Mouse (Mus musculus) E14TG2a.4 (cell line): ENCODE results near the gene 4931414P19Rik.
A peak's percentile ranks its signal among the peaks of the same experiment; 100 is the strongest.

Source experiments
- H3K27me3 ChIP-seq: 2 replicates; pipeline ENCODE4 v1.6.1; 2014; ENCODE audit warnings: low read length, control low read depth; ENCODE audit not compliant: insufficient read depth
- H3K36me3 ChIP-seq: 2 replicates; pipeline ENCODE4 v1.6.1; 2014; ENCODE audit warnings: low read length, control low read depth; ENCODE audit not compliant: insufficient read depth
- H3K4me1 ChIP-seq: replicated peaks from 2 replicates; pipeline ENCODE4 v1.6.1; 2014; ENCODE audit warnings: low read depth, low read length, control low read depth
- H3K4me3 ChIP-seq: replicated peaks from 2 replicates; pipeline ENCODE4 v1.5.1; 2014; ENCODE audit warnings: mild to moderate bottlenecking, low read length
- H3K9me3 ChIP-seq: 2 replicates; pipeline ENCODE4 v1.6.1; 2014; ENCODE audit warnings: low read length, control low read depth
- CTCF ChIP-seq: conservative IDR thresholded peaks from 2 replicates; pipeline ENCODE4 v1.5.1; 2014; ENCODE audit warnings: low read length
- NANOG ChIP-seq: IDR thresholded peaks from 2 replicates; pipeline ENCODE4 v1.6.1; 2014; ENCODE audit warnings: borderline replicate concordance, low read length, mixed read lengths
- POU5F1 ChIP-seq: IDR thresholded peaks from 2 replicates; pipeline ENCODE4 v1.6.1; 2014; ENCODE audit warnings: low read length, borderline replicate concordance

Gene 4931414P19Rik

DNA sequence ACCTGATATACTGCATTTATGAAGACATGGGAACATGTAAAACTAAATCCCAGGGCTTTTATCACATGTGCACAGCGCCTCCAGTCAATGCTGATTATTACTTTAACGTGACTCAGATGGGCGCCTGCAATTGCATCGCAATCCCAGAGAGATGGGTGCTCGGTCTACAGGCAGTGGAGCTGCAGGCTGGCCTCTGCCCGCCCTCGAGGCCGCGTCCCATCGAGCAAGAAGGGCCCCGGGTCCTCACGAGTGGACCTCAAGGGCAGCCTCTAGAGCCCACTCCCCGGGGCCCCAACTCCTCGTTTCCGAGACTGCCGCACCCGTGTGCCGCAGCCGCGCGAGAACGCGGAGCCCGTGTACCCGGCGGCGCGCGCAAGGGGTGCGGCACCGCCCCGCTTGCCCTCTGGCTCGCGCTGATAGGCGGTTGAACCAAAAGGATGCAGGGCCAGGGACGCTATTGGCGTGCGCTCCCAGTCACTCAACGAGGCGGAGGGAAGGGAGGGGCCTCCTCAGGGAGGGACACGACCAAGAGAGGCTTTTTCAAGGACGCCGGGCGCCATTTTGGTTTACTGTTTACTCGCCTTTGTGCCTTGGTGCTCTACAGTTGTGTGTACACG, 2.6 kb downstream of the 4931414P19Rik start:
- no peak for TF ChIP-seq NANOG
- TF ChIP-seq CTCF, result no peak
- TF ChIP-seq POU5F1, result no peak
- Histone ChIP-seq H3K36me3 (peaks cover 6% of the 10 kb centered on the region; the same call in 1 of the 2 replicates), H3K27me3 (no peaks in the 10 kb centered on the region), H3K9me3 (no peaks in the 10 kb centered on the region), H3K4me1 (peaks cover 35% of the 10 kb centered on the region), H3K4me3 (peak overlapping the region; percentile 86)

DNA sequence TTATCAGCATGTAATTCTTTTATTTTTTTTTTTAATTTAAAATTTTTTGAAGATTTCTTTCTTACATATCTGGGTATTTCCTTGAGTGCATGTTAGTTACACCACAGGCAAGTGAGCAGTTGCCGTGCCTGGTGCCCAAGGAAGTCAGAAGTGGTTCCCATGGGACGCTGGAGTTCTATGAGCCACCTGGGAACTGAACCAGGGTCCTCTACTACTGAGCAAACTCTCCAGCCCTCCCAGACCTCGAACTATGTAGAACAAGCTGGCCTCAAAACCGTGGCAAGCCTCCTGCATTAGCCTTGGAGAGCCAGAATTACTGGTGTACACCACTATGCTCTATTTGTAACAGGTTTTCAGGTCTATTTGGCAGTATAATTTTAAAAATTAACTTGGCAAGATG, 3.2 kb downstream of the 4931414P19Rik start:
- Histone ChIP-seq H3K27me3 (no peaks in the 10 kb centered on the region), H3K9me3 (no peaks in the 10 kb centered on the region), H3K4me1 (peaks cover 33% of the 10 kb centered on the region), H3K36me3 (peaks cover 6% of the 10 kb centered on the region; the same call in 1 of the 2 replicates), H3K4me3 (peak overlapping the region; percentile 86)
- TF ChIP-seq NANOG (no peak), CTCF (no peak), POU5F1 (no peak)

DNA sequence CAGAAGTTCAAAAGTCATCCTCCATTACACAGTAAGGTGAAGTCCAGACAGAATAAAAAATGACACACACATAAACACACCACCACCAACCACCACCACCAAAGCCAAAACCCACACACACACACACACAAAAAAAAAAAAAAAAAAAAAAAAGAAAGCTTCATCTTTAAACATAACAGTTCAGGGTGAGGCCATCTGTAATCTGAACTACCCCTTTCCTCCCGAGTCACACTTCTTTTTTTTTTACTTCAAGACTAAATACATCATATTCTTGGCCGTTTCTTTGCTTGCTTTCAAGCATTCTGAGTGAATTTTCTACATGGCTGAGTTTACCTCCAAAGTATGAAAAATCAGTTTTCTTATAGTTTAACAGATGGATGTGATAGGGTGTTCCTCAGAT, 4.2 kb downstream of the 4931414P19Rik start:
- Histone ChIP-seq H3K36me3 (peaks cover 6% of the 10 kb centered on the region; the same call in 1 of the 2 replicates), H3K9me3 (no peaks in the 10 kb centered on the region), H3K27me3 (no peaks in the 10 kb centered on the region), H3K4me3 (no peak overlapping the region), H3K4me1 (peaks cover 36% of the 10 kb centered on the region)
- TF ChIP-seq CTCF, result no peak

DNA sequence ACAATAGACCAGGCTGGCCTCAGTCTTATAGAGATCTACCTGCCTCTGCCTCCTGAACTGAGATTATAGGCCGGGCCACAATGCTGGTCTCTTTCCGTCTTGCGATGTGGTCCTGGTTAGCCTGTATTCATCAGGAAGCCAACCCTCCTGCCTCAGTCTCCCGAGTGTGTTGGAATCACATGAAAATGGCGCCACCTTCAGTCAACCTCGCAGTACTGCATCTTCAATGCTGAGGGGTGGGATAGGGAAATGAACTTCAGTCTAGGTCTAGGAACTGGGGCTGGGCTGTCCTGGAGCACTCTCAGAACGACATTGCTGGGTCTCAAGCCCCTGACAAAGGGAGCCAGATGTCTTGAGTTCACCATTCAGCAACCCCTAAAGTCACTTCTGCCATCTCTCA, 8.7 kb downstream of the 4931414P19Rik start:
- no peaks in the 10 kb centered on the region for H3K9me3 ChIP-seq
- peaks cover 6% of the 10 kb centered on the region; the same call in 1 of the 2 replicates for H3K36me3 ChIP-seq
- H3K27me3 ChIP-seq, result peaks cover 14% of the 10 kb centered on the region
- no peak overlapping the region for H3K4me3 ChIP-seq
- peaks cover 40% of the 10 kb centered on the region for H3K4me1 ChIP-seq
- TF ChIP-seq CTCF (peak; percentile 59), POU5F1 (no peak), NANOG (no peak)

DNA sequence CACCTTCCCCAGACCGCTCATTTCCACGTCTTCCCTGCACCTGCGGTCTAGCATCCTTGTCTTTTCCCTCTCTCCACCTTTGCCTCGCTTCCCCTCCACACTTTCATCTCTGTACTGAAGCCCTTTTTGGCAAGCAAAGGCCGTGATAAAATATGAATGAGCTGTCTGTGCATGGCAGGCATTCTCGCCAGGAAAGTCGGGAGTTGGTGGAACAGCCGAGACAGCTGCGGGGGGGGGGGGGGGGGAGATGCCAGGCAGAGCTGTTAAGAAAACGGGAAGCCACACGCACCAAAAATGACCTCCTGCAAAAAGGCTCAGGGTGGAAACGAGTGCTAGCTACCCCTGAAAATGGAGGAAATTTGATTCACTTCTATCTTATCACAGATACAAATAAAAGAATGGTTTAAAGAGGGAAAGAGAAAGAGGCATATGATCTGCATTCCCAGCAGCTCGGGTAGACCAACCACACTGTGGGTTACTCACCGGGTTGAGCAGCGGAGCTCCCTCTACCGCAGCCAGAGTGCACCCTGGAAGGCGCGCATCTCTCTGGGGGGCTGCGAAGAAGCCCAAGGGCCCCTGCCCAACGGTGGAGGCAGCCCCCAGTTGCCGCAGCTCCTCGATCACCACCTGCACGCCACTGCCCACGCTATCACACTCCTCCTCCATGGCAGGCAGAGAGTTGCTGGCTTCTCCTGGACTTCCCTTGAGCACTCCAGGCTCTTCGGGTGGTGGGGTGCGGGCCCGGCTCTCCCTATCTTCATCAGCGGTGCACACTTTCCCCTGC, 11.0 kb downstream of the 4931414P19Rik start:
- no peaks in the 10 kb centered on the region for H3K9me3 ChIP-seq
- peaks cover 53% of the 10 kb centered on the region for H3K4me1 ChIP-seq
- peaks cover 14% of the 10 kb centered on the region for H3K27me3 ChIP-seq
- TF ChIP-seq NANOG (no peak), POU5F1 (no peak), CTCF (no peak)
- peaks cover 13% of the 10 kb centered on the region for H3K36me3 ChIP-seq
- peak overlapping the region; percentile 77 for H3K4me3 ChIP-seq

DNA sequence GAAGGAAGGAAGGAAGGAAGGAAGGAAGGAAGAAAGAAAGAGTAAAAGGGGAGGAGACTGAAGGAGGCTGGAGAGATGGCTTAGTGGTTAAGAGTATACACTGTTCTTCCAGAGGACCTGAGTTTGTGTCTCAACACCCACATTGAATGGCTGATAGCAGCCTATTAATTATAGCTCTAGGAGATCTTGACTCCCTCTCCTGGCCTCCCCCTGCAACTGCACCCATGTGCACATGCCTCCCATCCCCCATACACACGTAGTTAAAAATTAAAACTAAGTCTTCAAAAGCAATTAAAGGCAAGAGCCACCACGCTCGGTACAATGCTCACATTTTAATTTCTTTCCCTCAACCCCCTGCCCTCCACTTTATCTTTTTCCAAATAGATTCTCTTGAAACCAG, 11.7 kb downstream of the 4931414P19Rik start:
- H3K36me3 ChIP-seq, result peaks cover 9% of the 10 kb centered on the region
- no peaks in the 10 kb centered on the region for H3K9me3 ChIP-seq
- TF ChIP-seq POU5F1 (no peak), CTCF (peak; percentile 59)
- peaks cover 53% of the 10 kb centered on the region for H3K4me1 ChIP-seq
- H3K27me3 ChIP-seq, result peaks cover 14% of the 10 kb centered on the region
- 0 out of 2 replicates have a peak overlapping the region, but pooled peaks have one; percentile 77 for H3K4me3 ChIP-seq

DNA sequence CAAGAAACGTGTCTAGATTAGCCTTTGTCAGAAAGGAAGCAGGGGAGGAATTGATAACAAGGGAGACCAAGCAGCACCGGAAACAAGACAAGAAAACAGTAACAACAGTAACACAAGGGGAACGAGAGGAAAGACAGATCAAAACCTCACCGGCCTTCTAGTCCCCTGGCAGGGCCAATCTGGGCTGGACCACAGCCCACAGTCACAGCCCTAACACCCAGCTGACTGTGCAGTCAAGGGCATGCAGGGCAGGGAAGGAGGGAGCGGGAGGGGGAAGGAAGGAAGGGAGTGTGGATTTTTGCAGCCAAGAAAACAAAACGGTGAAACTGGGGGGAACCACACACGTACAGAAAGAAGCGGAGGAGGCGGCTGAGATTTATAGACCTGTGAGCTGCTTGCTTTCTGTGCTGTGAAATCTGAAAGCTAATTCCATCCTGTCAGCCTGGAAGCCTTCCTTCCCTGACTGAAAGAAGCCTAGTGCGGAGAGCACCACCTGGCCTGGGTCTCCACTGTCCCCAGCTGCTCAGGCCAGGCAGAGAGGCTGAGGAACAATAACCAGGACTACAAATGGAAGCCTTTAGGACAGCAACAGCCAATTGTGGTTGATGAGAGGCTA, 13.4 kb downstream of the 4931414P19Rik start:
- H3K27me3 ChIP-seq, result peaks cover 14% of the 10 kb centered on the region
- H3K4me3 ChIP-seq, result no peak overlapping the region
- TF ChIP-seq NANOG (no peak), CTCF (no peak), POU5F1 (no peak)
- H3K36me3 ChIP-seq, result peaks cover 7% of the 10 kb centered on the region; the same call in 1 of the 2 replicates
- H3K9me3 ChIP-seq, result no peaks in the 10 kb centered on the region
- H3K4me1 ChIP-seq, result peaks cover 59% of the 10 kb centered on the region

DNA sequence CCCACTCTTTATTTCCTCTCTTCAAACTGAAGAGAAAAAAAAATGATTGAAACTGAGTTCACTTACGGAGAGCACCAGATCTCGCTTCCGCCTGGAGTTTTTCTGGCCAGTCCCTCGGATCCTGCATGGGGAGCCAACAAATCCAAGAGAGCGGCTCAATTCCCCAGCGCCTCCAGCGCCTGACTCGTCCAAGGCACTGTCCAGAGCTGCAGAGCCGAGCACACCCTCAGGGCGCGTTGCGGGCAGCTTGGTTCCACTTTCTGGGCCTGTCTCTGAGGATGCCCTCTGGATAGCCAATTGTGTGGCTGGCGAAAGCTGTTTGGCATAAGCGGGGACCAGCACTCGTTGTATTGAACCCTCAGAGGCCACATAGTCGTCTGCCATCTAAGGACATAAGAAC, 14.7 kb downstream of the 4931414P19Rik start:
- TF ChIP-seq NANOG (no peak), POU5F1 (no peak), CTCF (no peak)
- peaks cover 14% of the 10 kb centered on the region for H3K27me3 ChIP-seq
- peaks cover 57% of the 10 kb centered on the region for H3K4me1 ChIP-seq
- H3K4me3 ChIP-seq, result peak overlapping the region; percentile 61
- peaks cover 7% of the 10 kb centered on the region; the same call in 1 of the 2 replicates for H3K36me3 ChIP-seq
- no peaks in the 10 kb centered on the region for H3K9me3 ChIP-seq
